Mouse (Mus musculus) urinary bladder, adult 18-20 months (tissue): ENCODE measurements at regions not wholly inside any gene's neighbourhood (a gene's known extent, or its start where the extent isn't known, plus 50 kb on each side); places are given as distances from the start of the nearest gene placed in this dataset.
"Not testable (repeated sequence)": the region's sequence is repeated elsewhere in the genome, so short reads cannot be mapped to it uniquely, and the experiment has no call there.

ENCODE experiments used
- DNase-seq, 2 experiments: peaks; one replicate each; pipeline ENCODE4 v3.0.0; 2022; ENCODE audit warnings: low spot score in 2 of 2, mixed read lengths in 2 of 2

GRCm38 (mm10) chr17:83039563-83039962 lies 175.5 kb upstream of the Pkdcc start:
- no peak for DNase-seq

- no peak for DNase-seq
Observed at GRCm38 (mm10) chr17:83044515-83044914, 170.6 kb upstream of the Pkdcc start.

GRCm38 (mm10) chr17:83049972-83050535 lies 165.0 kb upstream of the Pkdcc start:
- DNase-seq = no peak

- DNase-seq = no peak
Observed at GRCm38 (mm10) chr17:83050591-83051197, 164.4 kb upstream of the Pkdcc start.

GRCm38 (mm10) chr17:83052613-83053140 lies 162.4 kb upstream of the Pkdcc start:
- no peak for DNase-seq

- no peak for DNase-seq
Observed at GRCm38 (mm10) chr17:83057832-83058231, 157.3 kb upstream of the Pkdcc start.

- no peak for DNase-seq
Observed at GRCm38 (mm10) chr17:83061843-83062242, 153.2 kb upstream of the Pkdcc start.

GRCm38 (mm10) chr17:83063848-83064247 lies 151.2 kb upstream of the Pkdcc start:
- no peak for DNase-seq

- DNase-seq = not testable (repeated sequence)
Observed at GRCm38 (mm10) chr17:83064376-83064775, 150.7 kb upstream of the Pkdcc start.

- DNase-seq = no peak
Observed at GRCm38 (mm10) chr17:83069246-83069645, 145.8 kb upstream of the Pkdcc start.

- DNase-seq = no peak
Observed at GRCm38 (mm10) chr17:83071746-83072145, 143.3 kb upstream of the Pkdcc start.

GRCm38 (mm10) chr17:83072175-83072574 lies 142.9 kb upstream of the Pkdcc start:
- no peak for DNase-seq

- no peak for DNase-seq
Observed at GRCm38 (mm10) chr17:83074893-83075292, 140.2 kb upstream of the Pkdcc start.

- no peak for DNase-seq
Observed at GRCm38 (mm10) chr17:83077737-83078600, 137.1 kb upstream of the Pkdcc start.

- no peak for DNase-seq
Observed at GRCm38 (mm10) chr17:83078601-83079360, 136.3 kb upstream of the Pkdcc start.

GRCm38 (mm10) chr17:83079361-83079685 lies 135.8 kb upstream of the Pkdcc start:
- no peak for DNase-seq

- DNase-seq = no peak
Observed at GRCm38 (mm10) chr17:83081729-83082128, 133.4 kb upstream of the Pkdcc start.

- no peak for DNase-seq
Observed at GRCm38 (mm10) chr17:83083521-83083920, 131.6 kb upstream of the Pkdcc start.

GRCm38 (mm10) chr17:83085792-83086475 lies 129.2 kb upstream of the Pkdcc start:
- DNase-seq = no peak

GRCm38 (mm10) chr17:83086703-83087102 lies 128.4 kb upstream of the Pkdcc start:
- no peak for DNase-seq

- no peak for DNase-seq
Observed at GRCm38 (mm10) chr17:83088471-83088870, 126.6 kb upstream of the Pkdcc start.
